Mouse (Mus musculus) G1E (cell line): ENCODE measurements around the gene Gm43552.
"Not testable (repeated sequence)": the region's sequence is repeated elsewhere in the genome, so short reads cannot be mapped to it uniquely, and the experiment has no call there.

Source experiments
- CTCF ChIP-seq: IDR thresholded peaks from 2 replicates; pipeline ENCODE4 v1.5.1; 2012; ENCODE audit warnings: low read depth, low read length, inconsistent platforms, mixed read lengths
- GATA1 ChIP-seq: IDR thresholded peaks from 2 replicates; pipeline ENCODE4 v1.6.1; 2012; ENCODE audit warnings: borderline replicate concordance, low read length, inconsistent platforms, mixed read lengths
- POLR2AphosphoS5 ChIP-seq: IDR thresholded peaks from 2 replicates; pipeline ENCODE4 v1.6.1; 2012; ENCODE audit warnings: low read depth, low read length, inconsistent platforms; ENCODE audit not compliant: insufficient replicate concordance

DNA sequence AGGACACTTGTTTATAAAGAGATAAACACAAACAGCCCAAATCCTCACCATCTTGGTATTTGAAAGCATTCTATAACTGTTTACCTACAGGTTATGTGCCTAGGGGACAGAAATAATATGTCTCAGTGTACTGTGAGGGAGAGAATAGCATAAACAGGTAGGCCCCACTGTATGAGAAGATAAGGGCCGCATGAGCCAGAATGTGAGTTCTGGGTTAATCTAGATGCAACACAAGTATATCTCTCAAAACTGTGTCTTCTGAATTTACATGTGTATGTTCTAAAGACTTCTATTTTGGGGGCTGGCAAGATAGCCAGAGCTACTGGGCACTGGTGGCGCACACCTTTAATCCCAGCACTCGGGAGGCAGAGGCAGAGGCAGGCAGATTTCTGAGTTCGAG, 15.9 kb downstream of the Gm43552 start:
- not testable (repeated sequence) for TF ChIP-seq CTCF, GATA1, POLR2AphosphoS5
